Mouse (Mus musculus): ENCODE results near the gene Nsl1.
A peak's percentile ranks its signal among the peaks of the same experiment; 100 is the strongest.

Gene Nsl1

GRCm38 (mm10) chr1:191054870-191055532, 7.8 kb upstream of the Nsl1 start:
- DNase-seq (ENCODE audit: low read depth) = no peak

- no peak for DNase-seq (ENCODE audit: low read depth)
These were observed 7.3 kb upstream of the Nsl1 start for GRCm38 (mm10) chr1:191055533-191055873.

GRCm38 (mm10) chr1:191057461-191057860, 5.4 kb upstream of the Nsl1 start:
- DNase-seq (ENCODE audit: low read depth) = no peak

GRCm38 (mm10) chr1:191062241-191062780, 501 bp upstream of the Nsl1 start:
- DNase-seq (ENCODE audit: low read depth) = no peak

GRCm38 (mm10) chr1:191063700-191064099, 888 bp downstream of the Nsl1 start:
- no peak for DNase-seq (ENCODE audit: low read depth)

GRCm38 (mm10) chr1:191064535-191064934, 1.7 kb downstream of the Nsl1 start:
- DNase-seq (ENCODE audit: low read depth) = no peak

GRCm38 (mm10) chr1:191065188-191065587, 2.4 kb downstream of the Nsl1 start:
- no peak for DNase-seq (ENCODE audit: low read depth)

- DNase-seq (ENCODE audit: low read depth) = no peak
These were observed 5.6 kb downstream of the Nsl1 start for GRCm38 (mm10) chr1:191068377-191068776.

GRCm38 (mm10) chr1:191070259-191070658, 7.4 kb downstream of the Nsl1 start:
- DNase-seq (ENCODE audit: low read depth) = no peak

- DNase-seq (ENCODE audit: low read depth) = no peak
These were observed 8.8 kb downstream of the Nsl1 start for GRCm38 (mm10) chr1:191071613-191072012.

- DNase-seq (ENCODE audit: low read depth) = no peak
These were observed 9.6 kb downstream of the Nsl1 start for GRCm38 (mm10) chr1:191072329-191072913.

- DNase-seq (ENCODE audit: low read depth) = no peak
These were observed 10.2 kb downstream of the Nsl1 start for GRCm38 (mm10) chr1:191073001-191073400.

- no peak for DNase-seq (ENCODE audit: low read depth)
These were observed 10.7 kb downstream of the Nsl1 start for GRCm38 (mm10) chr1:191073486-191073885.

- DNase-seq (ENCODE audit: low read depth) = peak; percentile 36
These were observed 12.5 kb downstream of the Nsl1 start for GRCm38 (mm10) chr1:191075199-191075883.

GRCm38 (mm10) chr1:191083230-191083629, 20.4 kb downstream of the Nsl1 start:
- DNase-seq (ENCODE audit: low read depth) = no peak

GRCm38 (mm10) chr1:191084951-191085559, 22.2 kb downstream of the Nsl1 start:
- peak; percentile 61 for DNase-seq (ENCODE audit: low read depth)

GRCm38 (mm10) chr1:191085597-191085996, 22.8 kb downstream of the Nsl1 start:
- DNase-seq (ENCODE audit: low read depth) = no peak

GRCm38 (mm10) chr1:191086304-191086878, 23.6 kb downstream of the Nsl1 start:
- DNase-seq (ENCODE audit: low read depth) = no peak

GRCm38 (mm10) chr1:191086960-191087359, 24.1 kb downstream of the Nsl1 start:
- DNase-seq (ENCODE audit: low read depth) = no peak

GRCm38 (mm10) chr1:191087955-191088354, 25.1 kb downstream of the Nsl1 start:
- DNase-seq (ENCODE audit: low read depth) = no peak

GRCm38 (mm10) chr1:191089355-191089754, 26.5 kb downstream of the Nsl1 start:
- DNase-seq (ENCODE audit: low read depth) = no peak

GRCm38 (mm10) chr1:191092050-191092449, 29.2 kb downstream of the Nsl1 start:
- DNase-seq (ENCODE audit: low read depth) = no peak
